Mouse (Mus musculus) erythroblast, embryonic 14.5 days (primary cell): Measurements from ENCODE around the gene G430095P16Rik. TPM values are rescaled to one million over a fixed set of nuclear protein-coding genes. Genes with fewer than 3 reads are reported as not detected.

Experiments
- H3K27me3 ChIP-seq: 2 replicates; pipeline ENCODE4 v1.6.1; 2012; ENCODE audit warnings: inconsistent platforms; ENCODE audit not compliant: control insufficient read depth
- H3K36me3 ChIP-seq: 2 replicates; pipeline ENCODE4 v1.6.1; 2012; ENCODE audit warnings: mild to moderate bottlenecking, inconsistent platforms; ENCODE audit not compliant: control insufficient read depth
- H3K4me1 ChIP-seq: 2 replicates; pipeline ENCODE4 v1.6.1; 2012; ENCODE audit warnings: inconsistent platforms; ENCODE audit not compliant: control insufficient read depth
- H3K4me3 ChIP-seq: replicated peaks from 2 replicates; pipeline ENCODE3; 2012; ENCODE audit warnings: moderate library complexity, mild to moderate bottlenecking, inconsistent platforms
- H3K9me3 ChIP-seq: 2 replicates; pipeline ENCODE4 v1.6.1; 2012; ENCODE audit warnings: low read length, inconsistent platforms, mixed read lengths; ENCODE audit not compliant: control insufficient read depth
- GATA1 ChIP-seq: IDR thresholded peaks from 2 replicates; pipeline ENCODE4 v1.6.1; 2012; ENCODE audit warnings: low read length, inconsistent platforms, mixed read lengths
- TAL1 ChIP-seq: IDR thresholded peaks from 3 replicates; pipeline ENCODE4 v1.6.1; 2012; ENCODE audit warnings: low read length, inconsistent platforms, mixed read lengths
- polyA plus RNA-seq: library from polyadenylated mRNA; stranded (reverse); fragments of >175 nt; gene quantifications from 2 replicates; pipeline ENCODE4 v1.2.3, GENCODE M21; 2012

G430095P16Rik gene
- polyA plus RNA-seq: 11.0 and 11.9 TPM in 2 replicates

- no peaks in the 10 kb centered on the region for H3K9me3 ChIP-seq
- H3K36me3 ChIP-seq: peaks cover 87% of the 10 kb centered on the region
- H3K27me3 ChIP-seq: no peaks in the 10 kb centered on the region
- H3K4me3 ChIP-seq: peak within 1 kb of the TSS; percentile 67
- H3K4me1 ChIP-seq: peaks cover 97% of the 10 kb centered on the region
- TF ChIP-seq TAL1: no peak
- no peak for TF ChIP-seq GATA1
Observed at GRCm38 (mm10) chr8:84722850-84723570, at the start of gene G430095P16Rik. G430095P16Rik (plus strand) TSS chr8:84723007.

- no peak overlapping the region for H3K4me3 ChIP-seq
- peaks cover 25% of the 10 kb centered on the region for H3K4me1 ChIP-seq
- TF ChIP-seq GATA1 (no peak), TAL1 (no peak)
- H3K36me3 ChIP-seq: peaks cover 80% of the 10 kb centered on the region
- H3K27me3 ChIP-seq: no peaks in the 10 kb centered on the region
- H3K9me3 ChIP-seq: no peaks in the 10 kb centered on the region
Observed at GRCm38 (mm10) chr8:84677305-84677704, 45.5 kb upstream of the G430095P16Rik start.

GRCm38 (mm10) chr8:84681476-84681875 lies 41.3 kb upstream of the G430095P16Rik start:
- no peak for TF ChIP-seq TAL1
- no peak for TF ChIP-seq GATA1
- H3K4me3 ChIP-seq: no peak overlapping the region
- H3K36me3 ChIP-seq: peaks cover 68% of the 10 kb centered on the region
- H3K27me3 ChIP-seq: no peaks in the 10 kb centered on the region
- H3K4me1 ChIP-seq: peaks cover 50% of the 10 kb centered on the region
- H3K9me3 ChIP-seq: no peaks in the 10 kb centered on the region

GRCm38 (mm10) chr8:84682257-84682656 lies 40.5 kb upstream of the G430095P16Rik start:
- Histone ChIP-seq H3K36me3 (peaks cover 61% of the 10 kb centered on the region), H3K9me3 (no peaks in the 10 kb centered on the region), H3K27me3 (no peaks in the 10 kb centered on the region), H3K4me3 (no peak overlapping the region), H3K4me1 (peaks cover 51% of the 10 kb centered on the region)
- TF ChIP-seq GATA1: no peak
- TF ChIP-seq TAL1: no peak

GRCm38 (mm10) chr8:84684537-84684936 lies 38.3 kb upstream of the G430095P16Rik start:
- peaks cover 60% of the 10 kb centered on the region for H3K4me1 ChIP-seq

GRCm38 (mm10) chr8:84686191-84687002 lies 36.4 kb upstream of the G430095P16Rik start, which contains the start of gene Trmt1:
Trmt1 (plus strand) TSS chr8:84686307.
- TF ChIP-seq GATA1 (no peak), TAL1 (no peak)
- Histone ChIP-seq H3K9me3 (no peaks in the 10 kb centered on the region), H3K36me3 (peaks cover 47% of the 10 kb centered on the region), H3K4me1 (peaks cover 68% of the 10 kb centered on the region), H3K27me3 (no peaks in the 10 kb centered on the region), H3K4me3 (peak within 1 kb of the TSS; percentile 92)

More at GRCm38 (mm10) chr8:84684537-84684936, 38.3 kb upstream of the G430095P16Rik start:
- H3K27me3 ChIP-seq: no peaks in the 10 kb centered on the region
- H3K36me3 ChIP-seq: peaks cover 52% of the 10 kb centered on the region
- H3K4me3 ChIP-seq: no peak overlapping the region
- TF ChIP-seq GATA1 (no peak), TAL1 (no peak)
- H3K9me3 ChIP-seq: no peaks in the 10 kb centered on the region

GRCm38 (mm10) chr8:84687003-84687704 lies 35.7 kb upstream of the G430095P16Rik start:
- Histone ChIP-seq H3K36me3 (peaks cover 42% of the 10 kb centered on the region), H3K4me3 (peak overlapping the region; percentile 92), H3K4me1 (peaks cover 64% of the 10 kb centered on the region), H3K9me3 (no peaks in the 10 kb centered on the region), H3K27me3 (no peaks in the 10 kb centered on the region)
- no peak for TF ChIP-seq TAL1

- Histone ChIP-seq H3K36me3 (peaks cover 42% of the 10 kb centered on the region), H3K9me3 (no peaks in the 10 kb centered on the region), H3K27me3 (no peaks in the 10 kb centered on the region), H3K4me3 (peak within 1 kb of the TSS; percentile 92), H3K4me1 (peaks cover 63% of the 10 kb centered on the region)
- TF ChIP-seq TAL1 (no peak), GATA1 (no peak)
Observed at GRCm38 (mm10) chr8:84687705-84688100, 35.1 kb upstream of the G430095P16Rik start, which contains the start of gene Nacc1. Nacc1 (minus strand) TSS chr8:84687862.
